ENCODE assay signal across 8 mouse cellular contexts in the genomic region with DNA sequence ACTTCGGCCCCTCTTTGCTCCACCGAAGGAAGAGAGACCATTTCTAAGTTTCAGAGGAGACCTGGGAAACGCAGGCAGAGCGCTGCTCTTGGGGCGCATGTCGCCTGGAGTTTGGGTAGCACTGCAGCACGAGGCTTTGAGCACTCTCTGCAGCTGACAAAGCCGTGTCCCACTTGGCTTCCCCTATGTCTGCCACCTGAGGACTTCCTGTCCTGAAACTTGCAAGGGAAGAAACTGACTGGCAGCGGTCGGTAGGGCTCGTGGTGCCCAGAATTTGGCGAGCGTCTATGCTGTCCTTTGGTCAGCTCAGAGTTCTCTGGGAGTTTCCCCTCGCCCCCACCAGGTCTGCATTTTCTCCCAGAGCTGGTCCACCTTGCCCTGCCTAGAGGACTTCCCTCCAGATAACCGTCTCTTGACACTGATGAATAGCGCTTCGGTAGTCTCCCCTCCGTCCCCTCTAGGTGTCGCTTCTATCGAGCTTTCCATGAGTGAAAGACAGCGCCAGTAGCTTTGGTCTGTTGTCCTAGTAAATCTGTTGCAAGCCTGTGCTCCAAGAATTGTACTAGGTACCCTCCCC. TPM values are rescaled to one million over a fixed set of nuclear protein-coding genes. Genes with fewer than 3 reads are reported as not detected.
DNase-seq lines count a peak whose midpoint lies in the region; ATAC-seq and TF ChIP-seq lines count a peak whose summit lies in the region.

No protein-coding gene starts in this region.

- H3K4me3 ChIP-seq in heart, embryonic 15.5 days = peak overlapping the region; percentile 63
- no peak overlapping the region for H3K4me3 ChIP-seq in liver, postnatal 0 days (ENCODE audit: low read depth, low read length)

- ATAC-seq in CD4-positive, CD25-positive, alpha-beta regulatory T cell, adult 4 months = no peak
- no peak for ATAC-seq in heart, embryonic 15.5 days (replicated peaks; ENCODE audit: insufficient number of reproducible peaks, insufficient read depth, low FRiP score, low read depth)
- no peak for ATAC-seq in liver, postnatal 0 days

- peaks cover 37% of the 10 kb centered on the region for H3K27me3 ChIP-seq in heart, embryonic 15.5 days
- peaks cover 44% of the 10 kb centered on the region for H3K27me3 ChIP-seq in liver, postnatal 0 days (ENCODE audit: insufficient read depth, low read length)

- no peak for TF ChIP-seq EP300 in liver, postnatal 0 days (IDR thresholded peaks at IDR 0.05; ENCODE audit: low read depth)

- DNase-seq in CD4-positive, CD25-positive, alpha-beta regulatory T cell, adult 2 months (ENCODE audit: low read depth, low spot score) = peak; percentile 11
- peak; percentile 70 for DNase-seq in embryo, embryonic 9.5 days (ENCODE audit: extremely low spot score)
- peak; percentile 31 for DNase-seq in large intestine, adult 2 months (ENCODE audit: low read depth, low spot score)
- peak; percentile 29 for DNase-seq in liver, postnatal 0 days
- DNase-seq in right cerebral cortex, adult 18-20 months = peak; percentile 67
- no peak for DNase-seq in B cell, adult 2 months

- peak overlapping the region; percentile 98 for H3K4me2 ChIP-seq in heart, embryonic 15.5 days
- no peak overlapping the region for H3K4me2 ChIP-seq in liver, postnatal 0 days (ENCODE audit: low read depth, low read length)

- WGBS in heart, embryonic 15.5 days = 3% methylated on average over 21 of the region's 21 CpGs
- WGBS in large intestine, adult 2 months = 2% methylated on average over 21 of the region's 21 CpGs
- WGBS in liver, postnatal 0 days (ENCODE audit: insufficient replicate concordance) = 4% methylated on average over 21 of the region's 21 CpGs

- H3K4me1 ChIP-seq in heart, embryonic 15.5 days (replicated peaks) = peaks cover 22% of the 10 kb centered on the region
- peaks cover 7% of the 10 kb centered on the region for H3K4me1 ChIP-seq in liver, postnatal 0 days (ENCODE audit: insufficient read depth)

- no peak overlapping the region for H3K27ac ChIP-seq in heart, embryonic 15.5 days
- no peak overlapping the region for H3K27ac ChIP-seq in liver, postnatal 0 days (ENCODE audit: low read depth)

- no peaks in the 10 kb centered on the region for H3K9me3 ChIP-seq in heart, embryonic 15.5 days (replicated peaks)
- H3K9me3 ChIP-seq in liver, postnatal 0 days (ENCODE audit: low read length) = no peaks in the 10 kb centered on the region

- peak; percentile 58 for TF ChIP-seq CTCF in liver, postnatal 0 days (IDR thresholded peaks at IDR 0.05; ENCODE audit: low read depth)

- H3K9ac ChIP-seq in heart, embryonic 15.5 days = peak overlapping the region; percentile 62
- H3K9ac ChIP-seq in liver, postnatal 0 days (replicated peaks) = no peak overlapping the region

- no peaks in the 10 kb centered on the region for H3K36me3 ChIP-seq in heart, embryonic 15.5 days
- H3K36me3 ChIP-seq in liver, postnatal 0 days (replicated peaks; ENCODE audit: insufficient read depth, low read length) = no peaks in the 10 kb centered on the region

RNA-seq across cellular contexts. Expression of gene Fstl4, which starts 1.3 kb away (rescaled TPM):
- not detected for polyA plus RNA-seq in CD4-positive, CD25-positive, alpha-beta regulatory T cell, adult 4 months (2017; shearing (Covaris generic))
- 5.7 and 6.7 TPM in 2 replicates for polyA plus RNA-seq in heart, embryonic 15.5 days (2015; fragmentation: Nextera tagmentation; extraction: Ambion mirVana)
- 0.47 and 0.53 TPM in 2 replicates for polyA plus RNA-seq in large intestine, adult 2 months (2012; rRNA removed)
- 0.04 TPM in 1 of 2 replicates, not detected in the other for polyA plus RNA-seq in liver, postnatal 0 days (2015; fragmentation: Nextera tagmentation; extraction: Ambion mirVana)

Comparison
In these comparisons a context has a peak if more than half of its experiments do, and no peak if none do; other contexts are left out.
1. DNase-seq: peak in CD4-positive, CD25-positive, alpha-beta regulatory T cell, adult 2 months (single experiment), embryo, embryonic 9.5 days (single experiment), large intestine, adult 2 months (single experiment), liver, postnatal 0 days (single experiment) and right cerebral cortex, adult 18-20 months (single experiment); none in B cell, adult 2 months (0 of 2).